Mouse (Mus musculus): ENCODE data around the gene Slc22a3. TPM values are rescaled to one million over a fixed set of nuclear protein-coding genes. Genes with fewer than 3 reads are reported as not detected.

The Slc22a3 gene
- polyA plus RNA-seq, 1 experiment from 2014 or later, result 1.1 TPM

Other genes with a start within 250 kb of the Slc22a3 start
- gene Map3k4, start 188.9 kb downstream of the Slc22a3 start, polyA plus RNA-seq (2015; fragmentation: Nextera tagmentation; extraction: Ambion mirVana), result 41.4 and 43.2 TPM in 2 replicates
- gene Plg, start 129.1 kb downstream of the Slc22a3 start, polyA plus RNA-seq (2015; fragmentation: Nextera tagmentation; extraction: Ambion mirVana), result 0.12 TPM in 1 of 2 replicates, not detected in the other
- 1.5 and 2.8 TPM in 2 replicates for gene Slc22a2, start 76.4 kb upstream of the Slc22a3 start, polyA plus RNA-seq (2015; fragmentation: Nextera tagmentation; extraction: Ambion mirVana)
- gene Slc22a1, start 168.1 kb upstream of the Slc22a3 start, polyA plus RNA-seq (2015; fragmentation: Nextera tagmentation; extraction: Ambion mirVana), result not detected in 2 replicates